Mouse (Mus musculus) gastrocnemius, adult 2 months (tissue): ENCODE data around the gene Rnf186. TPM values are rescaled to one million over a fixed set of nuclear protein-coding genes. Genes with fewer than 3 reads are reported as not detected.
"Not testable (repeated sequence)": the region's sequence is repeated elsewhere in the genome, so short reads cannot be mapped to it uniquely, and the experiment has no call there.

ENCODE experiments used
- DNase-seq: peaks from one replicate; pipeline ENCODE4 v3.0.0; 2022
- H3K27ac ChIP-seq: fragments of 200-600 bp; 2 replicates; pipeline ENCODE4 v1.8.1; 2022; ENCODE audit warnings: mild to moderate bottlenecking
- H3K4me3 ChIP-seq: fragments of 200-600 bp; 2 replicates; pipeline ENCODE4 v1.8.1; 2022; ENCODE audit warnings: mild to moderate bottlenecking, moderate library complexity
- CTCF ChIP-seq: fragments of 200-600 bp; IDR thresholded peaks from 2 replicates; pipeline ENCODE4 v1.8.1; 2022; ENCODE audit warnings: antibody characterized with exemption, mild to moderate bottlenecking, moderate library complexity
- intact Hi-C: fragments of 180-260 bp; cut with DNase I; formaldehyde crosslinking; loops from one replicate; pipeline ENCODE4 v1.15.1; 2025
- total RNA-seq, 2 experiments: library from RNA; stranded (reverse); gene quantifications; 2 replicates each; pipeline ENCODE4 v1.2.3; 2021

The Rnf186 gene
- total RNA-seq, 2 experiments from 2014 or later: not detected

- intact Hi-C loops: loop anchor here (5.0 kb wide), 1 partner anchor 61 kb away; the partner anchor contains the start of gene Otud3
- TF ChIP-seq CTCF: no peak
- DNase-seq: no peak
- Histone ChIP-seq H3K4me3 (peak overlapping the region; percentile 72), H3K27ac (peak overlapping the region; percentile 97)
Measured at GRCm38 (mm10) chr4:138973719-138974115, 6.8 kb downstream of the Rnf186 start.

GRCm38 (mm10) chr4:138974540-138974939 is 7.6 kb downstream of the Rnf186 start:
- peak overlapping the region; percentile 97 for H3K27ac ChIP-seq
- intact Hi-C loops: loop anchor here (5.0 kb wide), 1 partner anchor 62 kb away; the partner anchor contains the start of gene Otud3
- H3K4me3 ChIP-seq, DNase-seq: not testable (repeated sequence)

GRCm38 (mm10) chr4:138975194-138975593 is 8.3 kb downstream of the Rnf186 start:
- Histone ChIP-seq H3K4me3 (no peak overlapping the region), H3K27ac (peak overlapping the region; percentile 97)
- intact Hi-C loops: no loop called here
- peak; percentile 85 for DNase-seq
- TF ChIP-seq CTCF: no peak

GRCm38 (mm10) chr4:138976046-138976445 is 9.1 kb downstream of the Rnf186 start:
- Histone ChIP-seq H3K27ac (peak overlapping the region; percentile 97), H3K4me3 (no peak overlapping the region)
- no peak for TF ChIP-seq CTCF
- peak; percentile 68 for DNase-seq
- intact Hi-C loops: no loop called here

- H3K4me3 ChIP-seq: no peak overlapping the region
- H3K27ac ChIP-seq: peak overlapping the region; percentile 66; the same call in 1 of the 2 replicates
- peak; percentile 29 for DNase-seq
- no peak for TF ChIP-seq CTCF
- intact Hi-C loops: loop anchor here (5.0 kb wide), 1 partner anchor 38 kb away; no protein-coding TSS in a partner anchor
Measured at GRCm38 (mm10) chr4:138980021-138980420, 13.1 kb downstream of the Rnf186 start.

GRCm38 (mm10) chr4:138980771-138981420 is 14.0 kb downstream of the Rnf186 start:
- H3K4me3 ChIP-seq: no peak overlapping the region
- intact Hi-C loops: loop anchor here (5.0 kb wide), 1 partner anchor 39 kb away; no protein-coding TSS in a partner anchor
- no peak for TF ChIP-seq CTCF
- no peak overlapping the region for H3K27ac ChIP-seq
- DNase-seq: peak; percentile 8

- no peak overlapping the region for H3K27ac ChIP-seq
- DNase-seq: no peak
- no peak for TF ChIP-seq CTCF
- intact Hi-C loops: loop anchor here (5.0 kb wide), 1 partner anchor 41 kb away; no protein-coding TSS in a partner anchor
- H3K4me3 ChIP-seq: no peak overlapping the region
Measured at GRCm38 (mm10) chr4:138983422-138983821, 16.5 kb downstream of the Rnf186 start.

- DNase-seq: no peak
- peak; percentile 29; the same call in 1 of the 2 replicates for TF ChIP-seq CTCF
- no peak overlapping the region for H3K27ac ChIP-seq
- no peak overlapping the region for H3K4me3 ChIP-seq
- intact Hi-C loops: loop anchor here (5.0 kb wide), 1 partner anchor 42 kb away; no protein-coding TSS in a partner anchor
Measured at GRCm38 (mm10) chr4:138984744-138985143, 17.8 kb downstream of the Rnf186 start.

- H3K4me3 ChIP-seq: no peak overlapping the region
- TF ChIP-seq CTCF: no peak
- H3K27ac ChIP-seq: no peak overlapping the region
- DNase-seq: no peak
- intact Hi-C loops: no loop called here
Measured at GRCm38 (mm10) chr4:138986280-138986679, 19.4 kb downstream of the Rnf186 start.

GRCm38 (mm10) chr4:138994389-138994788 is 27.5 kb downstream of the Rnf186 start:
- no peak for DNase-seq
- no peak overlapping the region for H3K27ac ChIP-seq
- intact Hi-C loops: no loop called here
- no peak for TF ChIP-seq CTCF
- H3K4me3 ChIP-seq: no peak overlapping the region

- Histone ChIP-seq H3K4me3 (no peak overlapping the region), H3K27ac (no peak overlapping the region)
- intact Hi-C loops: no loop called here
- DNase-seq: no peak
- peak; percentile 65 for TF ChIP-seq CTCF
Measured at GRCm38 (mm10) chr4:138996410-138996809, 29.5 kb downstream of the Rnf186 start.

GRCm38 (mm10) chr4:138997121-138997520 is 30.2 kb downstream of the Rnf186 start:
- no peak overlapping the region for H3K4me3 ChIP-seq
- H3K27ac ChIP-seq: no peak overlapping the region
- intact Hi-C loops: no loop called here
- DNase-seq: no peak
- peak; percentile 54 for TF ChIP-seq CTCF

GRCm38 (mm10) chr4:138998611-138999010 is 31.7 kb downstream of the Rnf186 start:
- no peak overlapping the region for H3K4me3 ChIP-seq
- no peak for DNase-seq
- intact Hi-C loops: no loop called here
- TF ChIP-seq CTCF: no peak
- no peak overlapping the region for H3K27ac ChIP-seq
